Mouse (Mus musculus): ENCODE results near the gene Cldn11.

GRCm38 (mm10) chr3:31156126-31156525 lies 6.4 kb downstream of the Cldn11 start:
- TF ChIP-seq POLR2A (IDR thresholded peaks at IDR 0.05; ENCODE audit: borderline replicate concordance, low read depth, low read length) (no peak), CTCF (IDR thresholded peaks at IDR 0.05; ENCODE audit: low read depth, low read length) (no peak)
